Mouse (Mus musculus): ENCODE measurements at regions not wholly inside any gene's neighbourhood (a gene's known extent, or its start where the extent isn't known, plus 50 kb on each side); places are given as distances from the start of the nearest gene placed in this dataset.

GRCm38 (mm10) chr2:136617138-136617537 is 96.1 kb upstream of the Snap25 start:
- DNase-seq: no peak

- no peak for DNase-seq
These were observed 95.1 kb upstream of the Snap25 start for GRCm38 (mm10) chr2:136618114-136618513.

GRCm38 (mm10) chr2:136620309-136620708 is 92.9 kb upstream of the Snap25 start:
- no peak for DNase-seq

GRCm38 (mm10) chr2:136620969-136621368 is 92.3 kb upstream of the Snap25 start:
- no peak for DNase-seq

- DNase-seq: no peak
These were observed 89.3 kb upstream of the Snap25 start for GRCm38 (mm10) chr2:136623808-136624489.

- no peak for DNase-seq
These were observed 88.8 kb upstream of the Snap25 start for GRCm38 (mm10) chr2:136624490-136624850.

- DNase-seq: no peak
These were observed 66.3 kb upstream of the Snap25 start for GRCm38 (mm10) chr2:136646917-136647316.

- peak; percentile 61 for DNase-seq
These were observed 64.6 kb upstream of the Snap25 start for GRCm38 (mm10) chr2:136648606-136649005.

GRCm38 (mm10) chr2:136650721-136651120 is 62.5 kb upstream of the Snap25 start:
- no peak for DNase-seq

GRCm38 (mm10) chr2:136652206-136653003 is 60.8 kb upstream of the Snap25 start:
- DNase-seq: no peak

All from kidney, adult 11 months (tissue).